Mouse (Mus musculus) monocyte, adult 2 months (primary cell): ENCODE data around the gene Snx27.
A peak's percentile ranks its signal among the peaks of the same experiment; 100 is the strongest.

ENCODE experiments used
- DNase-seq, 2 experiments: peaks; one replicate each; pipeline ENCODE4 v3.0.0; 2022; ENCODE audit warnings: low spot score in 2 of 2, low read depth in 1 of 2

Gene Snx27

DNA sequence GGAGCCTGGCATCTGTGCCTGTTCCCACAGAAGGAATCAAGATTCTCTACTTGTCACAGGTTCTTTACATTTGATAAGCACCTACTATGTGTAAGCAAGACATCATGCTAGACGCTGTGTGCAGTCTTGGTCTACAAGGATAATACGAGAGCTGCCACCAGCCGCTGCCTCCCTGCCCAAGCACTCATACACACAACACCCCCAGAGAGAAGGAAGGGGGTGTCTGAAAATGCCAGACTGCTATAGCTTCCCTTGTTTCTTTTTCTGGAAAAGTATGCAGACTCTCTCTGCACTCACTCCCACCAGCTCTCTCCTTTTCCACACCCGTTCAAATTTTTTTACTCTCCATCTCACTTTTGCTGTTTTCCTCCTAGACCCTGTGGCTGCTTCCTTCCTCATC, 105.1 kb downstream of the Snx27 start:
- no peak for DNase-seq

DNA sequence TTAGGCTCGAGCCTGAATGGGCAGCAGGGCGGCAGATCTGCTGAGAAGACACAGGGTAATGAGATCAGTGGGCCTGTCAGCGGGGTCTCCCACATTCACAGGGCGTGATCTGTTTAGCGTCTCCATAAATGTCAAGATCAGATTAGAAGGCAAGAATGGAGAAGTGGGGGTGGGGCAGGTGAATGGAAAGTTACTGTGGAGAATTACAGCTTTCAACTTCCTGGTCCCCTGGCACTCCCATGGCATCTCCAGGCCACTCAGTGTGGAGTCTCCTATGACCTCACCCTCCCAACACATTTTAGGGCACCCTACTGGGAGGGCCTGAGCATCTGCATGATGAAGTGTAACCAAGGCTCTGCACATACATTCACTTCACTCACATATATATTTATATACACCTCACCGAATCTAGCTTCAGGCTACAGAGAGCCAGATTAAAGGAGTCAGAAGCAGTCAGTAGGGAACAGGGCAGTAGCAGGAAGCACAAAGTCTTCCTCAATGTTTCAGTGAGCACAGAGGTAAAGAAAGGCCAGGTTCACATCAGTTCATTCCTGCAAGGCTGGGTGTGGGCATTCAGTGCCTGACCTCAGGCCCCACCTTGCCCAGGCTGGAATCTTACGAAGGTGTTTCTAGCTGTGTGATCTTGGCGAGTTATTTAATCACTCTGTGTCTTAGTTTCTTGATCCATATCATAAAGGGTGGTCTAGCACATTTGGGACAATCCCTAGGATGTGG, 106.0 kb downstream of the Snx27 start:
- DNase-seq, result no peak

DNA sequence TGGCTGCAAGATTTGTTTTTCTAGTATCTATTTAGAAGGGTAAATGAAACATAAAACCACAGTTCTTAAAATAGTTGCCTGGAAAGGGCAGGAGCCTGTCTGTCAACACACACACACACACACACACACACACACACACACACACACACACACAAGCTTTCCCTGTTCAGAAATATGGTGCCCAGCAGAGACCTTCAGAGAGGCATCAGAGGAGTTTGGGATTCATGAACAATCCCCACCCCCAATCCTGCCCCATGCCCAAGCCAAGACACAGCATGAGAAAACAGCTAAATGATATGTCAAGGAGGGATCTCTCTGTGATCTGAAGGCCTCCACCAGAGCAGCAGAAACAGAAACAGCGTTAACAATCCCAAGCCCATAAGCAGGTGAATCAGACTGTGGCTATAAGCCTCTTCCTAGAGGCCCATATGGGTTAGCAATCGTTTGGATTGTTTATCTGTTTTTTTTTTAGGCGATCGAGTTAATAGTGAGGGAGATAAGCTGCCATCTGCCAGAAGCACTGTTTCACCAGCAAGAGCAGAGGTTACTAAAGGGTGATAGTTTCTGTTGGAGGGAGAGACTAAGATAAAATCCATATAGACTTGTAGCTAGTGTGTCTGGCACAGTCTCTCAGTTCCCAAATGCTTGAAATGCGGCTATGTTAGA, 108.8 kb downstream of the Snx27 start:
- DNase-seq, result no peak

DNA sequence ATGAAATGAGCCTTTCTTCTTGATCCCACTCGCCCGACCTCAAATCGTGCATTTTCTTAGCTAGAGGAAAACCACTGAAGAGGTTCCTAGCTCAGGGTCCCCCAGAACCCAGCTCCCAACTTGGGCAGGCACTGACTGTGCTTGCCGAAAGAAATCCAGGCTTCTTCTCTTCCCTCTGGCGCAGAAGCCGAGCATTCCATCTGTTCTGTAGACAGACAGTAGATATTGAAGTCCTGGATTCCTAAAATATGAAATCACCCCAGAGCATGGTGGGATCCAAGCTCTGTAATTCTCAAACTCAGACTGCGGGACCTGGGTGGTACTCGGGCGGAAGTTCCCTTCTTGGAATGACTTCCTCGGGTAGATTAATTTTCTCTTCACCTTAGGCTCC, 109.4 kb downstream of the Snx27 start:
- DNase-seq, result no peak

GRCm38 (mm10) chr3:94472447-94473114, 109.9 kb downstream of the Snx27 start:
- DNase-seq, result no peak

GRCm38 (mm10) chr3:94468931-94469330, 113.6 kb downstream of the Snx27 start:
- DNase-seq, result no peak

DNA sequence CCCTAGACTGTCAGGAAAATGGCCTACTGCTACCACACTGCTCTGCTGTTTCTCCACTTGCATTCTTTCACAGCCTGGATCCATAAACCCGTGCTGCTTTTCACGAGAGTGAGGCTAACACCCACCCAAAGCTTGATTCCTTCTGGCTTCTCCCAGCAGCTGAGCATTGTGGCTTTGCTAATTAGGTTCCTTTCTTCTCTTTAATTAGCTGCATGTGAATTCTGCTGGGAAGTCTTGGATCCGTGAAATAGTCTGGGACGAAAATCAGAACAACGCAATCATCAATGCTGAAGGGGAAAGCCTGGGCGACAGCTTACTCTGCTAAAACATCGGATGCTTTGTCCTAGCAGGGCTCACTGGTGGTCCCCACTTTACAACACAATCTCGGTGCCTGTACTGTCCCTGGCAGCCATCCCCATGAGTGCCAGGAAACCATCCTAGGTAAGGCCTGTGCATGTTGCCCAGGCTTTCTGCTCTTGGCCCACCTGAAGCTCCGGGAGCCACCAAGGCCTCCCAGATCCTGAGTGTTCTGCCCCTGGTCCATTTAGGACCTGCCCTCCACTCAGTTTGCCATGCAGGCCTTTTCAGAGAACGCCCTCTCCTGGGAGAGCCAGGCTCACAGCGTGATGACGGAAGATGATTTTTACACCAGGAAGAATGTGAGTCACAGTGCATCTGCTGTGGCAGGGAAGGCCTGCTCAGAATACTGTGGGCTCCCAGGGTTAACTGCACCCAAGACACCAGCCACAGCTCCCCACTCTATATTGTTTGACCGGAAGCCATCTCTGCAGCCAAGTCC, 116.7 kb downstream of the Snx27 start:
- no peak for DNase-seq

- DNase-seq, result no peak
These were observed 118.5 kb downstream of the Snx27 start for GRCm38 (mm10) chr3:94463926-94464578.

- no peak for DNase-seq
These were observed 122.7 kb downstream of the Snx27 start for GRCm38 (mm10) chr3:94459834-94460233.

DNA sequence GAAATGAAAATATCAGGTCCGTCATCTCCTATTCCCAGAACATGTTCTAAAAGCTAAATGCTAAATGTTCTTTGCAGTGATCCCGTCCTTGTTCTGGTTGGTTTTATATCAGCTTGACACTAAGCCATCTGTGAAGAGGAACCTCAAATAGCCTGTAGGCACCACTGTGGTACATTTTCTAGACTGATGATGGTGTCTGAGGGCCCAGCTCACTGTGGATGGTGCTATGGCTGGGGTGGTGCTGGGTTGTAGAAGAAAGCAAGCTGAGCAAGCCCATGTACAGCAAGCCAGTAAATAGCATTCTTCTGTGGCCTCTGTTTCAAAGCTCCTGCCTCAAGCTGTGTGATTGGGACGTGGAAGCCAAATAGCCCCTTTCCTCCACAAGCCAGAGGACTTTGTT, 125.5 kb downstream of the Snx27 start:
- no peak for DNase-seq

DNA sequence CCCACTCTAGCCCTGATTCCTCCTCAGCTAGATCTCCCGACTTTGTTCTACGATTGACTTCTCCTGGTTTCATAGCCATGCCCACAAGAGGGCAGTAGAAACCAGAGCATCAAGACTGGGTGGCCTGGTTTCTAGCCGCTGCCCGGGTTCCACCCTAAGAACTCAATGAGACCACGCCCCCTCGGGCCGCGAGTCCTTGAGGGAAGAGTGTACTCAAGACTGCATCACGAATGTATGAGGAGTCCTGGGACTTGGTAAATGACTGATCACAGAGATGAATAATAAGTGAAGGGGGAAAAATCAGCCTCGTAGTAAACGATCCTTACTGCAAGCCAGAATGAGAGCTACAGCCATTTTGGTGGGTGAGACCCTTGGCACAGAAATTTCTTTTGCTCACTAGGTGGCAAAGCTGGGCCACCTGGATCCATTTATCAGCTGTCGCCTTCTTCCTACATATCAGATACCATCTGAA, 126.0 kb downstream of the Snx27 start:
- DNase-seq, result peak; percentile 33 to 44

- DNase-seq, result no peak
These were observed 133.1 kb downstream of the Snx27 start for GRCm38 (mm10) chr3:94449377-94449776.
